Mouse (Mus musculus): ENCODE measurements around the gene Rptor.

DNA sequence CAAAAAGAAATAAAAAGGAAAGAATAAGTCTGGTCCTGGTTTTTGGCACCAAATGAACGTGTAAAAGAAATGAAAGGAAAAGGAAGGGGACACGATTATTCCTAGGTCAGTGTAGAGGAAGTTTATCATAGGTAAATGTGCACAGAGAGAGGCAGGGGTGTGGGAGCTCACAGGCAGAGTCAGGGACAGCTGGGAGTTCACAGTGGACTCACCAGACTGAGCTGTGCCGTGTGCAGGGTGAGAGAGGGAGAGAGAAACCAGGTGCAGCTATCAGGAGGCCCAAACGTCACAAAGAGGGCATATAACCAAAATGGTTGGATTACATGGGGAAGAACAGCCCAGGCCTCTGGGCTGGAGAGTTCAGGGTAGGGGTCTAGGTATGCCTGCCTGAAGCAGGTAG is 70.1 kb downstream of the Rptor start:
- TF ChIP-seq POLR2A (IDR thresholded peaks at IDR 0.05; ENCODE audit: extremely low read depth, insufficient read depth, low read length) (no peak), CTCF (IDR thresholded peaks at IDR 0.05; ENCODE audit: low read depth, low read length) (no peak)

Data from liver, adult 2 months (tissue).